Mouse (Mus musculus) R1 (cell line): Measurements from ENCODE around the gene Nisch.

Experiments used
- DNase-seq: peaks from one replicate; pipeline ENCODE4 v3.0.0-alpha.2; 2018; ENCODE audit warnings: low read depth, low spot score

The Nisch gene

DNA sequence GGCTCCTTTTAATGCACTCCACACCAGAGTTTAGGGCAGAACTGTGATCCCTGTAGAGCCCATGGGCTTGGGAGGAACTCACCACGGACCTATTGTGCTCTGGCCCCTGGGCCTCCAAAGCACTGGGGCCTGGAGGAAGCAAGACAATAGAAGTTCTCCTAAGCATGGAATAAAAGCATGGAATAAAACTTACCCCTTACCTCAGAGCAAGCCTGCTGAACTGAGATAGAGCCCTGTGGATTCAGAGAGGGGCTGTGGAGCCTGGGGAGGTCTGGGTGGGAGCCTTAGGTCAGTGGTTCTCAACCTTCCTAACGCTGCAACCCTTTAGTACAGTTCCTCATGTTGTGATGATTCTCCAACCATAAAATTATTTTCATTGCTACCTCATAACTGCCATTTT, at the start of gene Nisch:
Gene Nisch, minus strand, starts transcription at position 101 of the 400 bp plus-strand sequence.
- DNase-seq = no peak

DNA sequence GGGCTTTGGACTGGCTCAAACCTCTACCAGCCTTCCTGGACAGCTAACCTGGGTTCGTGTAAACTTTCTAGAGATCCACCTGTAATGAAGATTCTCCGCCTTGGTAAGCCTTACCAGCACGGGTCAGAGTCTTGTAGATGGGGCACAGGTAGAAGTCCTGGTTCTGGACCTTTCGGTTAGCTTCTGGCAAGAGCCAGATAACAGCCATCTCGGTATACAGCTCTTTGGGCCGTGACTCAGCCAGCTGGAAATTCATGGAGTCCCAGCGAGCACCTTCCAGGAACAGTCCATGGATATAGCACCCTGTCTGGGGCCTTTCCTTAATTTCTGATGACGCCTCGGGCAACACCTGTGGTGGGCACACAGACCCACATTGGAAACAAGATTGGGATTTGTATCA, 44.2 kb upstream of the Nisch start:
- no peak for DNase-seq

DNA sequence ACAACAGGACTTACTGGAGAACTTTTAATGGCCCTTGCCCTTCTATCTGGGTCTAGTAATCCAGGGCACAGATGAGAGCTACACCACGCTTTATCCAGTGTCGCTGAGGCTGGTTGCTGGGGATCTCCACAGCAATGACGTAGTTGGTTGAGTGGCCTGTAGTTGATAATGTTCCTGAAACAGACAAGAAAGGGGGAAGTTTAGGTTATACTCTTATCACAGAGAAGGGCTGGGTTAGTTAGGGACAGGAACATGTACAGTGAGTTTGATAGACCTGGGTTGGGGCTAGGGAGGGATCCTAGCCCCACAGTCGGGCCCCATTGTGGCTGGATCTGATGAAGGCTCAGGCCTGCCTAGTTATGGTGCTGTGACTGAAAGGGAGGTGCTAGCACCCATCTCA, 43.6 kb upstream of the Nisch start:
- no peak for DNase-seq

DNA sequence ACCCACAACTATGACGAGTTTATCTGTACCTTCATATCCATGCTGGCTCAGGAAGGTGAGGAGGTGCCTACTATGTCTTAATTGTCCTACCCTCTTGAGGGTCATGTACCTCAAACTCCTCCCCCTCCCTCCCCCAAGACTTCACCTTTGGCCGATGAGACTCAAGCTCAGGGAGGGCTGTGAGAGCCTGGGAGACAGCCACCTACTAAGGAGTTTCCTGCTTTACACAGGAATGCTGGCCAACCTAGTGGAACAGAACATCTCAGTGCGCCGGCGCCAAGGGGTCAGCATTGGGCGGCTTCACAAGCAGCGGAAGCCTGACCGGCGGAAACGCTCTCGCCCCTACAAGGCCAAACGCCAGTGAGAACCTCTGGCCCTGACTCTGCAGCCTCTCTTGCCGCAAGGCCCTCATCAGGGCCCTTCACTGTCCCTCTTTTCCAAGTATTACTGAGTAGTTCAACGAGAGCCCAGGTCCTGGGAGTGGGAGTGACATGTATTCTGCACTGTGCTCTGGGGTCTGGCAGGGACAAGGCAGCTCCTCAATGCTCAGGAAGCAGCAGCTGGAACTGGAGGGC, 41.8 kb upstream of the Nisch start:
- DNase-seq = no peak

DNA sequence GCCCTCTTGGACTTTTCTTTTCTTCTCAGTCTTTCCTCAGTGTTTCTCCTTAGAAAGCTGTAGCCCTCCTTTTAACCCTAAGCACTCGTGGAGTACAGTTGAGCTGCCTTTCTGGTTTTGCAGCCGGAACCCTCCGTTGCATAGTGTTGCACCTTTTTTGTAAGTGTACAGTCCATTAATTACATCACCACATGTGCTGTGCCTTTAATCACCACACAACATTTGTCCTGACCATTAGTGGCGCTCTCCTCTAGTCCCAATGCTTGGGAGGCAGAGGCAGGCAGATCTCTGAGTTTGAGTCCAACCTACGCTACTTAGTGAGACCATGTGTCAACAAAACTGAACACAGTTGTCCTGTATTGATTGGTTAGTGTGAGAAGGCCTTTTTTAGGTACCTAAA, 35.3 kb upstream of the Nisch start:
- DNase-seq = no peak

DNA sequence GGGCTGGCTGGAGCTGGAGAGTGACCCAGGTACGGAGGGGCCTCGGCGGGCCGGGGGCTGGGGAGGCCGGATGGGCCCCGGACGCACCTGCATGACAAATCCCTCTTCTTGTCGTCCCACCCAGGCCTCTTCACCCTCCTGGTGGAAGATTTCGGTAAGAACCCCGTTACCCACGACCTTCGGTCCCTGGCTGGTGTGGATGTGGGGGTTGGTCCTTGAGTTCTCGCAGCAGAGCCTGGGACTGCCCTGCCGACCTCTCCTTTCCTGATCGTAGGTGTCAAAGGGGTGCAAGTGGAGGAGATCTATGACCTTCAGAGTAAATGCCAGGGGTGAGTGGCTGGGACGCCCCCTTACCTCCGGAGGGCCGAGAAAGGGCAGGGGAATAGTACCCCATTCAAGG, 34.9 kb upstream of the Nisch start:
- DNase-seq = no peak

DNA sequence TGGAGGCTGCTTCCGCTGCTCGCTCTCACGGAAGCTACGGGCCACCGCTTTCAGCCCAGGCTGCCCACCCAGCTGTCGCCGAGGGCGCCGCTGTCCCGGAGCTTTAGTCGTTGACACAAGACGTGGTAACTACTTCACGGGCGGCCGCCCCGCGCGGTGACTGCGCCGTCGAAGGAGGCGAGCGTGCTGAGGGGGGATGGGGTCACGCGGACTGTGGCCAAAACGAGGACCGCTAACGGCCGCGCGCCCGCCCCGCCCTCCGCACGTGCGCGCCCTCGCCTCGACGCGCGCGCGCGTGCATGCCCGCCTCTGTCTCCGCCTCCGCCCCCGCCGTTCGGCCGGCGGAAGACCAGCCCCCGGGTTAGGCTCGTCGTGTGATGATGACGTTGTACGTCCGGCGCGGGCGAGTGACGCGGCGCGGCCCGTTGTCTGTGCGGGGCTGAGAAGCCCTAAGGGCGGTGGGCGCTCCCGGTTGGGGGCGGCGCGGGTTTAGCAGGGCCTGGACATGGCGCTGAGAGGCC, 34.4 kb upstream of the Nisch start, which contains the start of the genes Phf7 and Bap1:
Gene Phf7, minus strand, starts transcription at position 234 of the 521 bp plus-strand sequence.
Gene Bap1, plus strand, starts transcription at position 367 of the 521 bp plus-strand sequence.
- DNase-seq = peak; percentile 92

DNA sequence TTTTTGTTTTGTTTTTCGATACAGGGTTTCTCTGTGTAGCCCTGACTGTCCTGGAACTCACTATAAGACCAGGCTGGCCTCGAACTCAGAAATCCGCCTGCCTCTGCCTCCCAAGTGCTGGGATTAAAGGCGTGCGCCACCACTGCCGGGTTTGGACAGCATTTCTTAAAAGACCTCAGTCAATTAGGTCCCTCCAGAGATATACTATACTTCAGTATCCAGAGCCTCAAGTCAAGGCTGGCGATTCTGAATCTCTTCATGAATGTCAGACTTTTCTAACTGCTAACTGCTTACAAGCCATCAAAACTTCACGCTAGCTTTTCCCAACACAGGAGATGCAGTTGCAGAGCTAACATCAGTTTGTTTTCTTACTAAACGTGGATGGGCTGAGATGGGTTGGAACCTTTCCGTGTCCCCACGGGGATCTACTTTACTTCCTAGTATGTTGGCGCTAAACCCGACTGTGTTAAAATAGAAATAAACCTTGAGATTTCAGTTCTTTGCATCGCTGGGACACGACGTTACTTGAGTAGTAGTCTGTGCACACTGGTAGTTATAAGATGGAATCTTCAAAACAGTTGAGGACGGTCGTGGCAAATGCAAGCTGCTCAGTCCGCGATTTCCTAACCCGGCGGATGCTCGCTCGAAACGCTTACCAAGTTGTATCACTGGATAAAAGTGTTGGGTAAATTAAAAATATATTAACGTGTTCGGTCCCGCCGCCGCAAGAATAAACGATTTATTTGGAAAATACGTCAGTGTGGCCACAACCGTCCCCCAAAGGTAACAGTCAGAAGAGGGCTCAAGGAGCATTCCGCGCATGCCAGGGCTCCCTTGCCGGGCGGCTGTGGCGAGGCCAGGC, 33.7 kb upstream of the Nisch start:
- DNase-seq = peak; percentile 80

DNA sequence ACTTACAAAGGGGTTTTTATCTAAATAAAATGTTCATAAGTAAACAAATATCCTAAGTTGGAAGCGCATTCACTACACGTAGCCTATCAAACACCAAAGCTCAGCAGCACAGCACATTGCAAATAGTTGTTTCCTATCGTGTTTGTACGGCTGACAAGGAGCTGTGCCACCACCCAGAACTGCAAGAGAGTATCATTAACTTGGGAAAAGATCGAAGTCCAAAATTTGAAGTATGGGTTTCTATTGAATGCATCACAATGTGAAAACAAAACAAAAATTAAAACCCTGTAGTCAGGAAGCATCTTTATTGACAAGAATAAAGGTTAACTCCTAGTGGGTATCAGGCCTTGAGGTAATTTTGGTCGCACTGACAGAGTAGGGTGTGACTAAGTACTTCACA, 31.6 kb upstream of the Nisch start:
- no peak for DNase-seq

DNA sequence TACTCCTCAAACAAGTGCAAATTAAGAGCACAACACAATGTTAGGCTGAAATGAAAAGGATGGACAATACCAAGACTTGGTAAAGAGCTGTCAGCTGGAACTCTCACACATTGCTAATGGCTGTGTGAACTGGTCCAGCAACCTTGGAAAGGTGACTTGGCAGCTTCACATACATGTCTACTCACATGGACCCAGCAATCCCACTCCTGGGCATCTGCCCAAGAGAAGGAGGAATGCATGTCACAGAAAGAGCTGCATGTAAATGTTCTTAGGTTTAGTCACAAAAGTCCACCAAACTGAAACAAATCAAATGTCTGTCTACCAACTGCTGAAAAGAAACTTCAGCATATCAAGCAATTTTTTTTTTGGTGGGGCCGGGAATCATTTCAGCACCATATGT, 29.2 kb upstream of the Nisch start:
- no peak for DNase-seq

DNA sequence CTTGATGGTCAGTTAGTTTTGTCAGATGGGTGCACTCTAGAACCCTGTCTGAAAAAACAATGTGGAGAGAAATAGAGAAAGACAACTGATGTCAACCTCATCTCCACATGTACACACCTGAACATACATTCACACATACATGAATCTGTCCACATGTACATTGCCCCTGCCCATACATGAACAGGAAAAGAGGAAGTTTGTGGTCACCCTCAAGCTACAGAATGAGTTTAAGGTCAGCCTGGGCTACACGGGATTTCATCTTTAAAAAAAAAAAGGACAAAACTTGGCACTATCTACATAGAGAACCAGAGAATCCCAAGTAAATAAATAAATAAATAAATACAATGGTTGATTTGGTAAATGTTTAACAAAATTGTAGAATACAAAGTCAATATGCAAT, 28.0 kb upstream of the Nisch start:
- no peak for DNase-seq

DNA sequence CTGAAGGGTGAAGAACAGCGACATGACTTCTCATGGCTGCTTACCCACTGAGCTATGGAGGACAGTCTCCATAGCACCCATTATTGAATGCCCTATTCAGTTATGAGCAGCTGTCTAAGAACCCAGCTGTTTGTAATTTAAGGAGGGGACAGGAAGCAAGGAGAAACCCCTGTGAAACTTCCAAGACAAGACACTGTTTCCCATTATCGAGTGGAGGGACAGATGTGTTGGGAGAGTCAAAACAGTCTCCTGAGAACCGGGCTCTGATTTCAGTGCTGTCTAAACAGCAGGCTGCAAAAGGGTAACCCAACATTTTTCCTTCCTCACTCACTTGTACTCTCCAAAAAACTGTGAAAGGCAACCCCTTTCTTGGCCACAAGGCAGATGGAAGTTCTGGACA, 23.8 kb upstream of the Nisch start:
- DNase-seq = no peak

DNA sequence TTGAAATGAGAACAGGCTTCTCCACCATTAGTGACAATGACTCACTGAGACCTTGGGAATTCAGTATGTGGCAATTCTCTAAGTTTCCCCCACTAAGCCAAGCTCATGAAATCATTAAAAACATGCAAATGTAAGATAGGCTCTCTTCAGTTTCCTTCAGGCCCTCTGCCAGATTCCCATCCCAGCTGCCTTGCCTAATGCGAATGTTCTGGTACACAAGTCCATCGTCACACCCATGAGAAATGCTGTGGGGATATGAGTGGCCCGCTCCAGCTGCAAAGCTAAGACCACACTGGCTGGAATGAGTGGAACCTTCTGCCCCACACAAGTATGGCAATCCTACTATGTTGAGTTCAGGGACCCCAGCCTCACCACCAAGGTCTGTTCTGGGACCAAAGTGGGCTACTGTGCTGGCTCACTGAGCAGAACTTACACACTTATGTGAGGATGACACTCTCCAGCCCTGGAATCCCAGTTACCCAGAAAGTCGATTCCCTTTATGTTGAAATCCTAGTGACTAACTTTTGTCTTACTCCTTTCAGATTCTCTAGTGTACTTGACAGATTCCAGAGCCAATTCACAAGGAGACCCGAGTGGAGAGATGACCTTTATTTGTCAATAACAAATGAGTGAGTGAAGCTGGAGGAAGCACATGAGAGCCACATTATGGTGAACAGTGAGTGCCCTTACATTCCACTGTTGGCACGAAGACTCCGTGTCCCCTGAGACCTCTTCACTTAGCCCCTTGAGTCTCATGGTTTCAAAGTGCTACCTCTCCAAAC, 20.5 kb upstream of the Nisch start:
- no peak for DNase-seq

DNA sequence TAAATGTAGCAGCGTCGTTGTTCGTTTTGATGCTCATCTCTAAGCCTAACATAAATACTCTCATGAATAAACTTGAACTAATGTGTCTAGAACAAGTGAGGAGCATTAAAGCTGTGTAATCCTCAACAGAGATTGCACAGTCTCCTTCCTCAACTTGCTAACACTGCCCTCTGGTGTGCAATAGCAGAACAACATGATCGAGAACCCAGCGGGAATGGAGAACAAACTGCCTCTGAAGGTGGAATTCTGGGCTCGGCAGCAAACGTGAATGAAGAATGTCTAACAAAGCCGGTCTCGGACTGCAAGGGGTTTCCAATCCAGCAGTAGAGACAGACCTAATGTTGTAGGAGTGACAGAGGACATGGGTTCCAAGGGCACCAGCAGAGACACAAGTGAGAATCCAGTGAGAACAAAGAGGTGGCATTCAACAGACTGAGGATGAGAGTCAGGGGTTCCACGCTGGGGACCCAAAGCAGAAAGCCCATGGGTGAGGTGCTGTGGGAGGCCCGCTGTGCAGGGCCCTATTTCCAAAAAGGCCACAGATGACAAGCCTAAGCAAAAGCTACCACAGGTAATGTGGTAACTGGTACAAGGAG, 17.3 kb upstream of the Nisch start:
- DNase-seq = peak; percentile 89

DNA sequence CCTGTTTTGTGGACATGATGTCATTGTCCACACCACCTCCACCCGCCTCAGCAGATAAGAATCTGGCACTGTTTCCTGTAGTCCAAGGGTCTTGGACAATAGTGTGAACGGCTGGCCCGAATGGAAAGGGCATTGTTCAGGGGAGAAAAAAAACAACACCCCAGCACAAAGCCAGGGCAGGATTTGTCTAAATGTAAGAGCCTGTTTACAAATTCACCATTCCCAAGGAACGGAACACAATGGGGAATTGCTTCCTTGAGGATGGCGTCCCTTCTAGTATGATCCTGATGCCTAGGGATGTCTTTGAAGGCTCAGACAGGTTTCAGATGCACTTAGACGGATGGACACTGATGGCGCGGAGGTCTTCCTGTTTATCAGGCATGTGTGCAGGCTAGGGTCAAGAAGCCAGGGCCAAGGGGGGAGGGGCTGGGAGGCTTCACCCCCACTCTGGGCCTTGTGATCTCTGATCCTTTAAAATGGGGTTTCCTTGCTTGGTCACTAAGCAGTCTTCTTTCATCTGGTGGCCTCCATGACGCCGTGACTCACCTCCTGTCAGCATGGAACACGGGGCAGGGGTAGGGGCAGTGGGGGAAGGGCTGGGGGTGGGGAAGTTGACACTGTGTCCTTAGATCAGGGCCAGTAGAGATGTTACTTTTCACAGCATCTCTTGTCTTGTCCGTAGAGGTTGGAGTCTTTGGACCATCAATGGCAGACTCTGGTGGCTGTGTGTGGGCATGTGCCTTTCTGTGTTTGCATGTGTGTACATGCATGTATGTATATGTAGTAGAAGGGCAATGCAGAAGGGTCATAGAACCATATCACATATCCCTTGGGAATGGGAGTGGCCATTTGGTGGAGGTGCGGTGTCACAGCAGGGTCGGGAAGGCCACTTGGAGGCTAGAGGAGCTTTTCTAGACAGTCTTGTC, 16.6 kb upstream of the Nisch start:
- no peak for DNase-seq

DNA sequence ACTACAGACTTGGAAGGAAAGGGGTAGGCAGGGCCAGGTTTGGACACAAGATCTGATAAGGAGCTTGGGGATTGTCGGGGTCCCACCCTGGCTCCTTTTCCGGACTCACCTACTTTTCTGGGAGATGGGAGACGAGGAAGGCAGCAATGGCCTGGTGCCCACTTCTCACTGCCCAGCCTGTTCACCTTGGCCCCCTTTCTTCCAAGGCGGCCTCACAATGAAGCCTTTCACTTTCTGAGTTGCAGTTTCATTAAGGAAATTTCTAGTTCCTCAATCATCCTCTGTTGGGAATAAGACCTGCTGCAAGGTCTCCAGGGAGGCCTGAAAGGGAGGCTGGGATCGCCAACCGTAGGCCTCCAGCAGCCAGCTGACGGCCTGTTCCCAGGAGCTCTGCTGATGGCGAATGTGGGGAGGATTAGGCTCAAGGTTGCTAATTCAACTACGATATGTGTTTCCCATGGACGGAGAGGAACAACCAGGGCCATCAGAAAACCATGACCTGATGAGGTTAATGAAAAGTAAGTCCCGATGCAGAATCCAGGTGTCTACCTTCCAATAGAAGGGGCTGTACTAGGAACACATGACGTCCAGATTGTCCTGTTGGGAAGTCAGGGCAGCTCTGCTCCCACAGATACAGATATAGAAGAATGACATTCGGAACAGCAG, 15.8 kb upstream of the Nisch start:
- DNase-seq = no peak

DNA sequence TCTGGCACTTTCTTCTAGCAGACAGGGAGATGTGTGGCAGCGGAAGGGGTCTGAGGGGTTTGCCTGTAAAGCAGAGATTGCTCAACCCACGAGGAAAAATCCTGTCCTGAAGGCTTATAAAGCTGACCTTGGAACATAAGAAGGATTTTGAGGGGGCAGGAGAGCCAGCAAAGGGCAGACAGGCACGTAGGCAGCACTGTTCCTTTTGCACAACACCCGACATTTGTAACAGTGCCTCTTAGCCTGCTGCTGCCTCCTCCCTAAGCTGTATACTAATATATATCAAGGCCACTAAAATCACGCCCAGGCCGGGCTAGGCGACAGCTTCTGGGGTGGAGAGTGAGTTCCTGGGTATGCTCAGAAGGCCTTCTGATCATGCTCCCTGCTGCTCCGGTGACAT, 13.7 kb upstream of the Nisch start:
- DNase-seq = no peak

DNA sequence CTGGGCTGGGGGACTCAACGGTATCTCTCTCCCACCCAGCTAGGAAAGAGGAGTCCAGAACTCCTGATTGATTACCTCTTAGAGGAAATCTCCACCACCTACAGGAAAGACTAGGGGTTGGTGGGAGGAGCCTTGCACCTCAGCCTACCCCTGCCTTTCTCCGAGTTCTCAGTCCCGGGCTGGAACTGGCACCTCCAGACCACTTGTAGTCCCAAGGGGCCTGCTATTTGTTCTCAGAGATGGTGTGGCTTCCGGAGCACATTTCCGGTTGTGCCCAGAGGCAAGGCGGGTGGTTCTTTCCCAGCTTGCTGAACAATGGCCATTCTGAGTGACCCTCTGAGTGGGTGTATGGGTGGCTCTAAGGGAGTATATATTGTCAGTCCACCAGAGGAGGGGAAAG, 11.5 kb upstream of the Nisch start:
- DNase-seq = peak; percentile 58

DNA sequence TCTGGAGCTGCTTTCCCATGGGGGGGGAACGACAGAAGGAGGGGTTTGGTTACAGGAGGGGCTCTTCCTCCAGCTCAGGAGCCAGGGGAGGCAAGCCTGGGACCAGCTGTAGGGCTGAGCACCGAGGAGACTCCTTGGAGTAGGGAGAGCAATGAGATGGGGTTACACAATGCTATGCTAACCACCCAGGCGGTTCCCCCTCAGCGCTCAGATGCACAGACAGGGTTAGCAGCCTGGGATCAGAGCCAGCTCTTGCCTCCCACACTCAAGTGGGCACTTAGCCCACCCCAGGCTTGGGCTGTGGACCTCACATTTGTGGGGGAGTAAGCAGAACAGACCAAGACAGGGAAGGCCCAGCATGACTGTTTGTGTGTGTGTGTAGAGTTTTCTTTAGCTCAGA, 10.2 kb upstream of the Nisch start:
- DNase-seq = no peak

DNA sequence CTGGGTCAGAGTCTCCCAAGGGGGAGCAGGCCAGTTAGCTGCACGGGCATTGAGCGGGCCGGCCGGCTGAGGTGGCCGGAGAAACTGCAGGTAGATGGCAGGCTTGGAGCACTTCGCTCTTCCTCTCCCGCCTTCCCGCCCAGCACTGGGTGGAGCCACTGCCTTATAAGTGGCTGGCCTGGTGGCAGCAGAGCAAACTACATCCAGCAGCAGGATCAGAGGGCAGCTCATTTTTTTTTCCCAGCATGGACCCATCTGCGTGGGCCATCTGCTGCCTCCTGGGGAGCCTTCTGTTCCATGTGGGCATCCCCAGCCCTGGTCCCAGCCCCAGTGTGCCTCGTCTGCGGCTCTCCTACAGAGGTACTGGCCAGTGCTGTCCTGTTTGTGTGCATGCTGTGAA, 920 bp upstream of the Nisch start, which contains the start of gene Sema3g:
Gene Sema3g, plus strand, starts transcription at position 195 of the 400 bp plus-strand sequence.
- peak; percentile 41 for DNase-seq
